8 mouse cellular contexts compared by ENCODE assay signal in genomic region chr8:4779254-4780055, GRCm38 (mm10). TPM values are rescaled to one million over a fixed set of nuclear protein-coding genes. Genes with fewer than 3 reads are reported as not detected.
DNase-seq lines count a peak whose midpoint lies in the region; ATAC-seq and TF ChIP-seq lines count a peak whose summit lies in the region.

Gene Shcbp1, minus strand, starts transcription at chr8:4779567.

- H3K4me3 ChIP-seq in C2C12 (ENCODE audit: insufficient read depth, poor library complexity, severe bottlenecking) (peak within 1 kb of the TSS; percentile 96), myocyte (peak within 1 kb of the TSS; percentile 71)
- H3K4me3 ChIP-seq in erythroblast, embryonic 14.5 days (replicated peaks) = peak within 1 kb of the TSS; percentile 98
- H3K4me3 ChIP-seq in heart, embryonic 11.5 days (ENCODE audit: low read depth, low read length) = peak within 1 kb of the TSS; percentile 93
- peak within 1 kb of the TSS; percentile 65 for H3K4me3 ChIP-seq in kidney, embryonic 16.5 days (ENCODE audit: low read length)
- H3K4me3 ChIP-seq in liver, adult 2 months (ENCODE audit: insufficient read depth, low read depth, low read length) = peak within 1 kb of the TSS; percentile 88

- H3ac ChIP-seq in C2C12 (ENCODE audit: control insufficient read depth, insufficient read length, low read depth) (peak within 1 kb of the TSS; percentile 87), myocyte (ENCODE audit: control insufficient read depth, insufficient read length) (peak within 1 kb of the TSS; percentile 14)

- TF ChIP-seq CTCF in C2C12 (IDR thresholded peaks at IDR 0.05; ENCODE audit: control insufficient read depth, insufficient read depth, insufficient read length) = peak; percentile 7
- peak; percentile 69; the same call in 1 of the 2 replicates for TF ChIP-seq CTCF in brain, embryonic 14.5 days (IDR thresholded peaks at IDR 0.05; ENCODE audit: borderline replicate concordance, extremely low read depth, insufficient read depth, insufficient read length)
- TF ChIP-seq CTCF in liver, adult 2 months (IDR thresholded peaks at IDR 0.05; ENCODE audit: low read depth, low read length) = peak; percentile 66

- H3K9ac ChIP-seq in heart, embryonic 11.5 days (ENCODE audit: low read depth, low read length) = peak within 1 kb of the TSS; percentile 84
- H3K9ac ChIP-seq in kidney, embryonic 16.5 days (replicated peaks; ENCODE audit: low read length) = peak within 1 kb of the TSS; percentile 68
- H3K9ac ChIP-seq in liver, adult 2 months (ENCODE audit: low read depth, low read length) = peak within 1 kb of the TSS; percentile 78

- H3K79me2 ChIP-seq in C2C12 (ENCODE audit: control insufficient read depth, insufficient read depth) (peaks cover 48% of the 10 kb centered on the region), myocyte (ENCODE audit: control insufficient read depth, insufficient read depth) (peaks cover 19% of the 10 kb centered on the region)
- no peaks in the 10 kb centered on the region for H3K79me2 ChIP-seq in liver, adult 2 months (ENCODE audit: control insufficient read depth, insufficient read depth, low read length)

- no peaks in the 10 kb centered on the region for H3K27me3 ChIP-seq in C2C12 (ENCODE audit: control insufficient read depth, insufficient read depth, insufficient read length)
- H3K27me3 ChIP-seq in erythroblast, embryonic 14.5 days (ENCODE audit: control insufficient read depth) = no peaks in the 10 kb centered on the region
- H3K27me3 ChIP-seq in heart, embryonic 11.5 days (ENCODE audit: control insufficient read depth, insufficient read depth, low read length) = no peaks in the 10 kb centered on the region
- H3K27me3 ChIP-seq in kidney, embryonic 16.5 days (ENCODE audit: insufficient read depth, low read length) = no peaks in the 10 kb centered on the region
- no peaks in the 10 kb centered on the region for H3K27me3 ChIP-seq in liver, adult 2 months (ENCODE audit: control insufficient read depth, insufficient read depth, low read length)
- no peaks in the 10 kb centered on the region for H3K27me3 ChIP-seq in myocyte (ENCODE audit: control insufficient read depth, insufficient read depth, insufficient read length)
- no peaks in the 10 kb centered on the region for H3K27me3 ChIP-seq in splenic B cell, adult 2 months (ENCODE audit: control insufficient read depth, insufficient read depth, low read length, poor library complexity, severe bottlenecking)

- H3K4me1 ChIP-seq in erythroblast, embryonic 14.5 days (ENCODE audit: control insufficient read depth) = peaks cover 32% of the 10 kb centered on the region
- 0 out of 2 replicates have a peak, but pooled peaks cover 4% of the 10 kb centered on the region for H3K4me1 ChIP-seq in heart, embryonic 11.5 days (ENCODE audit: control insufficient read depth, insufficient read depth, low read length)
- H3K4me1 ChIP-seq in kidney, embryonic 16.5 days (ENCODE audit: insufficient read depth, low read length) = peaks cover 12% of the 10 kb centered on the region
- H3K4me1 ChIP-seq in liver, adult 2 months (ENCODE audit: control insufficient read depth, insufficient read depth, low read length) = no peaks in the 10 kb centered on the region

- whole genome bisulfite sequencing in heart, embryonic 11.5 days (ENCODE audit: insufficient replicate concordance) = 5% methylated on average over 29 of the region's 29 CpGs
- 4% methylated on average over 29 of the region's 29 CpGs for WGBS in kidney, embryonic 16.5 days
- WGBS in liver, adult 2 months = 12% methylated on average over 29 of the region's 29 CpGs

- no peak within 1 kb of the TSS for H3K27ac ChIP-seq in heart, embryonic 11.5 days (ENCODE audit: low read depth, low read length)
- no peak within 1 kb of the TSS for H3K27ac ChIP-seq in kidney, embryonic 16.5 days (ENCODE audit: low read length)
- no peak within 1 kb of the TSS for H3K27ac ChIP-seq in liver, adult 2 months (replicated peaks; ENCODE audit: insufficient read depth, low read depth, low read length)

- H3K79me3 ChIP-seq in C2C12 (ENCODE audit: low read depth) = peaks cover 38% of the 10 kb centered on the region

- peak within 1 kb of the TSS; percentile 69 for H3K4me2 ChIP-seq in heart, embryonic 11.5 days
- H3K4me2 ChIP-seq in kidney, embryonic 16.5 days (replicated peaks; ENCODE audit: low read depth, low read length) = peak within 1 kb of the TSS; percentile 59
- peak within 1 kb of the TSS; percentile 65 for H3K4me2 ChIP-seq in myocyte (ENCODE audit: low read depth)

- peak; percentile 93 for ATAC-seq in heart, embryonic 11.5 days (replicated peaks; ENCODE audit: insufficient number of reproducible peaks, low FRiP score, low TSS enrichment)
- peak; percentile 95 for ATAC-seq in kidney, embryonic 16.5 days (ENCODE audit: low FRiP score, low TSS enrichment)

- no peaks in the 10 kb centered on the region for H3K9me3 ChIP-seq in erythroblast, embryonic 14.5 days (ENCODE audit: control insufficient read depth, low read length)
- no peaks in the 10 kb centered on the region for H3K9me3 ChIP-seq in heart, embryonic 11.5 days (replicated peaks; ENCODE audit: control insufficient read depth, low read length)
- no peaks in the 10 kb centered on the region for H3K9me3 ChIP-seq in kidney, embryonic 16.5 days (ENCODE audit: low read length)

- DNase-seq in brain, embryonic 14.5 days (ENCODE audit: low read depth) = peak; percentile 99
- DNase-seq in liver, adult 2 months (ENCODE audit: extremely low read depth, low read depth, low spot score) = peak; percentile 91
- DNase-seq in splenic B cell, adult 2 months (ENCODE audit: low read depth, low spot score) = peak; percentile 96

- no peak for TF ChIP-seq POLR2A in brain, embryonic 14.5 days (IDR thresholded peaks at IDR 0.05; ENCODE audit: borderline replicate concordance, extremely low read depth, insufficient read depth, insufficient read length, poor library complexity, severe bottlenecking)
- TF ChIP-seq POLR2A in liver, adult 2 months (IDR thresholded peaks at IDR 0.05; ENCODE audit: extremely low read depth, insufficient read depth, low read length) = no peak
- TF ChIP-seq POLR2A in myocyte (IDR thresholded peaks at IDR 0.05; ENCODE audit: insufficient read length, low read depth) = no peak

- H3K36me3 ChIP-seq in C2C12 (ENCODE audit: control insufficient read depth, insufficient read depth) (peaks cover 6% of the 10 kb centered on the region), myocyte (ENCODE audit: control insufficient read depth, insufficient read depth) (no peaks in the 10 kb centered on the region)
- peaks cover 29% of the 10 kb centered on the region for H3K36me3 ChIP-seq in erythroblast, embryonic 14.5 days (ENCODE audit: control insufficient read depth)
- H3K36me3 ChIP-seq in heart, embryonic 11.5 days (ENCODE audit: control insufficient read depth, insufficient read depth, low read length) = 0 out of 2 replicates have a peak, but pooled peaks cover under 1% of the 10 kb centered on the region
- peaks cover 7% of the 10 kb centered on the region; the same call in 1 of the 2 replicates for H3K36me3 ChIP-seq in kidney, embryonic 16.5 days (ENCODE audit: insufficient read depth, low read length)
- no peaks in the 10 kb centered on the region for H3K36me3 ChIP-seq in liver, adult 2 months (ENCODE audit: control insufficient read depth, insufficient read depth, low read length)
- H3K36me3 ChIP-seq in splenic B cell, adult 2 months (ENCODE audit: control insufficient read depth, insufficient read depth, low read length, poor library complexity, severe bottlenecking) = no peaks in the 10 kb centered on the region

TF ChIP-seq in C2C12, 6 proteins besides CTCF, POLR2A, EP300 and RAD21:
- TF ChIP-seq MAX (IDR thresholded peaks at IDR 0.05) (peak; percentile 21), CEBPB (IDR thresholded peaks at IDR 0.05; ENCODE audit: low read depth) (peak; percentile 31), MYOD1 (IDR thresholded peaks at IDR 0.05; ENCODE audit: control insufficient read depth, insufficient read length, low read depth) (no peak)

TF ChIP-seq in myocyte, 11 proteins besides CTCF, POLR2A, EP300 and RAD21:
- peak; percentile 100 for TF ChIP-seq E2F4 (IDR thresholded peaks at IDR 0.05; ENCODE audit: insufficient read depth)
- no peak for TF ChIP-seq TCF12 (IDR thresholded peaks at IDR 0.05; ENCODE audit: insufficient read depth, poor library complexity, severe bottlenecking)
- 0 out of 2 replicates have a peak, but pooled peaks have one; percentile 28 for TF ChIP-seq CEBPB (IDR thresholded peaks at IDR 0.05; ENCODE audit: insufficient read depth, poor library complexity, severe bottlenecking)
- TF ChIP-seq SRF (IDR thresholded peaks at IDR 0.05; ENCODE audit: control insufficient read depth, insufficient read length, low read depth) = peak; percentile 14

RNA-seq across cellular contexts. Expression of gene Shcbp1, which starts in this region (rescaled TPM):
- polyA plus RNA-seq in C2C12 (2012; fragmentation: generic; extraction: Trizol) = 10.4 TPM
- 8.9 and 13.4 TPM in 2 replicates for polyA plus RNA-seq in brain, embryonic 14.5 days (2012; rRNA removed)
- 0.21 and 0.33 TPM in 2 replicates for polyA plus RNA-seq in erythroblast, embryonic 14.5 days (2012)
- 48.4 and 54.1 TPM in 2 replicates for polyA plus RNA-seq in heart, embryonic 11.5 days (2014; fragmentation: Nextera tagmentation; extraction: Ambion mirVana)
- 73.2 and 73.9 TPM in 2 replicates for polyA plus RNA-seq in kidney, embryonic 16.5 days (2015; fragmentation: Nextera tagmentation; extraction: Ambion mirVana)
- total RNA-seq in liver, adult 2 months (2014; rRNA removed) = 0.37 and 1.2 TPM in 2 replicates
- not detected in 2 replicates for polyA plus RNA-seq in liver, adult 2 months (2012; rRNA removed)
- polyA plus RNA-seq in myocyte (2012; fragmentation: generic; extraction: Trizol) = 3.8 TPM

Comparison
In these comparisons a context has a peak if more than half of its experiments do, and no peak if none do; other contexts are left out.
1. CTCF ChIP-seq: peak in every context shown above with its lines; median percentile 69 in brain, embryonic 14.5 days; 66 in liver, adult 2 months; 7 in C2C12.